Comparison of ENCODE assay signal across 35 mouse cellular contexts in genomic region chrX:159943586-159943985, GRCm38 (mm10). TPM values are rescaled to one million over a fixed set of nuclear protein-coding genes. Genes with fewer than 3 reads are reported as not detected.
DNase-seq lines count a peak whose midpoint lies in the region; ATAC-seq lines count a peak whose summit lies in the region.
"Had no signal": no experiment of that assay in that cellular context is flagged by ENCODE, and none has a peak within 500 bp of the region (broad histone marks: within the 10 kb centered on the region; RNA-seq: fewer than 3 reads in every experiment).

No protein-coding gene starts in this region.

- no peak for ATAC-seq in heart, embryonic 11.5 days (replicated peaks; ENCODE audit: insufficient number of reproducible peaks, low FRiP score, low TSS enrichment)
- ATAC-seq in heart, embryonic 16.5 days (replicated peaks; ENCODE audit: extremely low read depth, insufficient read depth, low FRiP score) = no peak
- ATAC-seq: forebrain, embryonic 15.5 days; hindbrain, postnatal 0 days; intestine, embryonic 15.5 days; lung, postnatal 0 days; Patski had no signal

- no peaks in the 10 kb centered on the region for H3K36me3 ChIP-seq in heart, embryonic 11.5 days (ENCODE audit: control insufficient read depth, insufficient read depth, low read length)
- H3K36me3 ChIP-seq in heart, embryonic 16.5 days (ENCODE audit: control insufficient read depth, insufficient read depth) = no peaks in the 10 kb centered on the region
- H3K36me3 ChIP-seq: embryonic facial prominence, embryonic 12.5 days; forebrain, embryonic 15.5 days; hindbrain, embryonic 12.5 days; intestine, embryonic 15.5 days; limb, embryonic 10.5 days; limb, embryonic 15.5 days; liver, embryonic 13.5 days; midbrain, embryonic 12.5 days; neural tube, embryonic 12.5 days had no signal

- no peaks in the 10 kb centered on the region for H3K9me3 ChIP-seq in heart, embryonic 11.5 days (replicated peaks; ENCODE audit: control insufficient read depth, low read length)
- no peaks in the 10 kb centered on the region for H3K9me3 ChIP-seq in heart, embryonic 16.5 days (replicated peaks; ENCODE audit: control insufficient read depth, low read length)
- H3K9me3 ChIP-seq: embryonic facial prominence, embryonic 12.5 days; forebrain, embryonic 15.5 days; hindbrain, embryonic 12.5 days; intestine, embryonic 15.5 days; limb, embryonic 10.5 days; limb, embryonic 15.5 days; liver, embryonic 13.5 days; megakaryocyte, embryonic 14.5 days; midbrain, embryonic 12.5 days; neural tube, embryonic 12.5 days had no signal

- H3K4me1 ChIP-seq in heart, embryonic 11.5 days (ENCODE audit: control insufficient read depth, insufficient read depth, low read length) = no peaks in the 10 kb centered on the region
- H3K4me1 ChIP-seq in heart, embryonic 16.5 days (ENCODE audit: control insufficient read depth, insufficient read depth, low read length) = no peaks in the 10 kb centered on the region
- H3K4me1 ChIP-seq: embryonic facial prominence, embryonic 12.5 days; forebrain, embryonic 15.5 days; hindbrain, embryonic 12.5 days; intestine, embryonic 15.5 days; limb, embryonic 10.5 days; limb, embryonic 15.5 days; liver, embryonic 13.5 days; midbrain, embryonic 12.5 days; neural tube, embryonic 12.5 days had no signal

- H3K27ac ChIP-seq in heart, embryonic 11.5 days (ENCODE audit: low read depth, low read length) = peak overlapping the region; percentile 85
- peak overlapping the region; percentile 96 for H3K27ac ChIP-seq in heart, embryonic 16.5 days (ENCODE audit: low read length)
- H3K27ac ChIP-seq: embryonic facial prominence, embryonic 12.5 days; forebrain, embryonic 15.5 days; hindbrain, embryonic 12.5 days; hindbrain, postnatal 0 days; intestine, embryonic 15.5 days; kidney, postnatal 0 days; limb, embryonic 10.5 days; limb, embryonic 15.5 days; liver, embryonic 13.5 days; midbrain, embryonic 12.5 days; neural tube, embryonic 12.5 days had no signal

- intact Hi-C loops in heart, postnatal 36 days (cut with DNase I) = no loop called here
- intact Hi-C loops in left cerebral cortex, postnatal 14 days (cut with DNase I) = no loop called here

- H3K4me2 ChIP-seq in heart, embryonic 11.5 days = peak overlapping the region; percentile 46
- peak overlapping the region; percentile 53 for H3K4me2 ChIP-seq in heart, embryonic 16.5 days (ENCODE audit: low read depth, low read length)
- H3K4me2 ChIP-seq: embryonic facial prominence, embryonic 12.5 days; forebrain, embryonic 15.5 days; hindbrain, embryonic 12.5 days; intestine, embryonic 15.5 days; limb, embryonic 15.5 days; liver, embryonic 13.5 days; midbrain, embryonic 12.5 days; neural tube, embryonic 12.5 days had no signal

- peak overlapping the region; percentile 2 for H3K4me3 ChIP-seq in heart, embryonic 11.5 days (ENCODE audit: low read depth, low read length)
- peak overlapping the region; percentile 44 for H3K4me3 ChIP-seq in heart, embryonic 16.5 days (ENCODE audit: low read length)
- H3K4me3 ChIP-seq: embryonic facial prominence, embryonic 12.5 days; forebrain, embryonic 15.5 days; hindbrain, embryonic 12.5 days; intestine, embryonic 15.5 days; limb, embryonic 10.5 days; limb, embryonic 15.5 days; liver, embryonic 13.5 days; megakaryocyte, embryonic 14.5 days; midbrain, embryonic 12.5 days; myocyte; neural tube, embryonic 12.5 days had no signal

- DNase-seq in embryo, embryonic 10 days (ENCODE audit: low spot score) = peak; percentile 5
- no peak for DNase-seq in embryo, embryonic 11 days
- DNase-seq in heart, adult 11 months = no peak
- no peak for DNase-seq in heart, postnatal 36 days
- peak; percentile 14 for DNase-seq in heart, postnatal 4 days
- DNase-seq in left cerebral cortex, postnatal 14 days (ENCODE audit: low spot score in 2 of 2) = no peak
- DNase-seq: adrenal gland, postnatal 25 days; cerebellum, adult 18-20 months; cerebellum, postnatal 10 days; kidney, adult 8-10 months; kidney, postnatal 4 days; liver, embryonic 13.5 days; lung, adult 18-20 months; lung, postnatal 4 days; right cerebral cortex, adult 18-20 months; spleen, adult 18-20 months; thymus, adult 2 months; thymus, postnatal 4 days had no signal

- no peaks in the 10 kb centered on the region for H3K27me3 ChIP-seq in heart, embryonic 11.5 days (ENCODE audit: control insufficient read depth, insufficient read depth, low read length)
- no peaks in the 10 kb centered on the region for H3K27me3 ChIP-seq in heart, embryonic 16.5 days (ENCODE audit: control insufficient read depth, insufficient read depth, low read length)
- H3K27me3 ChIP-seq: CH12.LX; embryonic facial prominence, embryonic 12.5 days; forebrain, embryonic 15.5 days; intestine, embryonic 15.5 days; limb, embryonic 15.5 days; liver, embryonic 13.5 days; neural tube, embryonic 12.5 days had no signal

- 50% methylated on average over 1 of the region's 1 CpGs for WGBS in heart, embryonic 11.5 days (ENCODE audit: insufficient replicate concordance)
- 39% methylated on average over 1 of the region's 1 CpGs for WGBS in heart, embryonic 16.5 days

- peak overlapping the region; percentile 49; the same call in 1 of the 2 replicates for H3K9ac ChIP-seq in heart, embryonic 11.5 days (ENCODE audit: low read depth, low read length)
- peak overlapping the region; percentile 68 for H3K9ac ChIP-seq in heart, embryonic 16.5 days (ENCODE audit: low read length)
- H3K9ac ChIP-seq: embryonic facial prominence, embryonic 12.5 days; forebrain, embryonic 15.5 days; hindbrain, embryonic 12.5 days; intestine, embryonic 15.5 days; limb, embryonic 15.5 days; liver, embryonic 13.5 days; midbrain, embryonic 12.5 days; neural tube, embryonic 12.5 days had no signal

RNA-seq across cellular contexts. Expression of gene Map3k15, which starts 44.6 kb away (rescaled TPM):
- polyA plus RNA-seq in heart, embryonic 11.5 days (2014; fragmentation: Nextera tagmentation; extraction: Ambion mirVana) = 0.34 and 0.49 TPM in 2 replicates
- 0.10 and 0.26 TPM in 2 replicates for polyA plus RNA-seq in heart, embryonic 16.5 days (2015; fragmentation: Nextera tagmentation; extraction: Ambion mirVana)
- under 1 TPM; 0.51 to 0.58 TPM for total RNA-seq in heart, postnatal 36 days (2021)
- under 1 TPM; 0.56 to 0.69 TPM for total RNA-seq in heart, postnatal 4 days (2021)
- under 1 TPM; 0.63 to 0.86 TPM for total RNA-seq in left cerebral cortex, postnatal 14 days (2021)

Comparison
In these comparisons a context has a peak if more than half of its experiments do, and no peak if none do; other contexts are left out.
1. DNase-seq: peak in embryo, embryonic 10 days (single experiment) and heart, postnatal 4 days (single experiment); none in embryo, embryonic 11 days (single experiment), heart, adult 11 months (single experiment), heart, postnatal 36 days (0 of 2) and left cerebral cortex, postnatal 14 days (0 of 2).